Mouse (Mus musculus): ENCODE measurements around the gene Bcl2l11.

The Bcl2l11 gene

GRCm38 (mm10) chr2:128114621-128115020 lies 11.2 kb upstream of the Bcl2l11 start:
- DNase-seq, result no peak

GRCm38 (mm10) chr2:128115579-128115978 lies 10.3 kb upstream of the Bcl2l11 start:
- DNase-seq, result no peak

GRCm38 (mm10) chr2:128117605-128118004 lies 8.2 kb upstream of the Bcl2l11 start:
- no peak for DNase-seq

- DNase-seq, result no peak
Measured at GRCm38 (mm10) chr2:128118971-128119370, 6.9 kb upstream of the Bcl2l11 start.

- DNase-seq, result peak; percentile 45 to 58
Measured at GRCm38 (mm10) chr2:128122491-128122890, 3.3 kb upstream of the Bcl2l11 start.

GRCm38 (mm10) chr2:128122891-128123771 lies 2.7 kb upstream of the Bcl2l11 start:
- peak in 1 of 2 experiments; percentile 17 for DNase-seq

- no peak for DNase-seq
Measured at GRCm38 (mm10) chr2:128123921-128124683, 1.7 kb upstream of the Bcl2l11 start.

- no peak for DNase-seq
Measured at GRCm38 (mm10) chr2:128124693-128125092, 1.1 kb upstream of the Bcl2l11 start.

GRCm38 (mm10) chr2:128126591-128127051 lies 783 bp downstream of the Bcl2l11 start:
- peak in 1 of 2 experiments; percentile 23 for DNase-seq

GRCm38 (mm10) chr2:128127121-128127671 lies 1.4 kb downstream of the Bcl2l11 start:
- DNase-seq, result peak; percentile 84 to 90

GRCm38 (mm10) chr2:128127691-128128292 lies 2.0 kb downstream of the Bcl2l11 start:
- DNase-seq, result peak; percentile 53

- DNase-seq, result no peak
Measured at GRCm38 (mm10) chr2:128128532-128128931, 2.7 kb downstream of the Bcl2l11 start.

GRCm38 (mm10) chr2:128131503-128131902 lies 5.7 kb downstream of the Bcl2l11 start:
- no peak for DNase-seq

- DNase-seq, result no peak
Measured at GRCm38 (mm10) chr2:128132635-128133034, 6.8 kb downstream of the Bcl2l11 start.

GRCm38 (mm10) chr2:128133865-128134264 lies 8.0 kb downstream of the Bcl2l11 start:
- DNase-seq, result no peak

GRCm38 (mm10) chr2:128134474-128134873 lies 8.6 kb downstream of the Bcl2l11 start:
- DNase-seq, result no peak

GRCm38 (mm10) chr2:128134948-128135347 lies 9.1 kb downstream of the Bcl2l11 start:
- no peak for DNase-seq

GRCm38 (mm10) chr2:128136769-128137433 lies 11.1 kb downstream of the Bcl2l11 start:
- no peak for DNase-seq

GRCm38 (mm10) chr2:128137480-128138276 lies 11.8 kb downstream of the Bcl2l11 start:
- no peak for DNase-seq

GRCm38 (mm10) chr2:128138924-128139323 lies 13.1 kb downstream of the Bcl2l11 start:
- DNase-seq, result no peak

- DNase-seq, result no peak
Measured at GRCm38 (mm10) chr2:128139781-128140180, 13.9 kb downstream of the Bcl2l11 start.
